Mouse (Mus musculus) spleen, adult 2 months (tissue): ENCODE data around the gene Rnase11.

Source experiments
- CTCF ChIP-seq: fragments of 200-500 bp; IDR thresholded peaks from 2 replicates; pipeline ENCODE4 v1.5.1; 2011; ENCODE audit warnings: mild to moderate bottlenecking, inconsistent platforms; ENCODE audit not compliant: insufficient read depth, insufficient read length, insufficient replicate concordance; ENCODE audit errors: extremely low read depth
- POLR2A ChIP-seq: fragments of 200-500 bp; IDR thresholded peaks from 2 replicates; pipeline ENCODE4 v1.6.1; 2011; ENCODE audit warnings: low read depth, low read length, inconsistent platforms

DNA sequence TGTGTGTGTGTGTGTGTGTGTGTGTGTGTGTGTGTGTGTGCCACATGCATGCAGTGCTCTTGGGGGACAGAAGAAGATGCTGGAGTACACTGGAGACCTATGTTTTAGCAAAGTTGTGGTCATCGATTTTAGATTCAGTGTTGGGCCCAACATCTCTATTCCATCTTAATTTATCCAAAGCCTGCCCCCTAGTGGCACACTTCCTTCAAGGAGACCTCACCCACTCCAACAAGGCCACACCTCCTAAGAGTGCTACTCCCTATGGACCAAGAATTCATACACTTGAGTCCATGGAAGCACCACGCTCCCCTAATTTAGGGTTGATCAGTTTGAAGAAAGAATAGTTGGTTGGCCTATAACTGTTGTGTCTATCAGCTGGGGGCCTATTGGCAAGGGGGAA, 19.7 kb upstream of the Rnase11 start:
- peak; percentile 0; the same call in 1 of the 2 replicates for TF ChIP-seq CTCF
- TF ChIP-seq POLR2A = no peak
